Comparison of ENCODE assay signal across 9 mouse cellular contexts in genomic region chr4:154897676-154898465, GRCm38 (mm10). TPM values are rescaled to one million over a fixed set of nuclear protein-coding genes. Genes with fewer than 3 reads are reported as not detected.
DNase-seq lines count a peak whose midpoint lies in the region; ATAC-seq and TF ChIP-seq lines count a peak whose summit lies in the region.
"Had no signal": no experiment of that assay in that cellular context is flagged by ENCODE, and none has a peak within 500 bp of the region (broad histone marks: within the 10 kb centered on the region; RNA-seq: fewer than 3 reads in every experiment).

No protein-coding gene starts in this region.

- H3K36me3 ChIP-seq in heart, adult 2 months (ENCODE audit: control insufficient read depth, insufficient read depth, low read length), result no peaks in the 10 kb centered on the region
- H3K36me3 ChIP-seq in heart, embryonic 13.5 days, result 0 out of 2 replicates have a peak, but pooled peaks cover 3% of the 10 kb centered on the region
- H3K36me3 ChIP-seq in limb, embryonic 14.5 days (ENCODE audit: control insufficient read depth, insufficient read depth, low read length), result no peaks in the 10 kb centered on the region
- no peaks in the 10 kb centered on the region; the same call in 1 of the 2 replicates for H3K36me3 ChIP-seq in stomach, postnatal 0 days (ENCODE audit: control insufficient read depth, insufficient read depth, low read length)
- H3K36me3 ChIP-seq: G1E had no signal

- peak overlapping the region; percentile 68 for H3K27ac ChIP-seq in heart, adult 2 months
- H3K27ac ChIP-seq in heart, embryonic 13.5 days (replicated peaks), result no peak overlapping the region
- H3K27ac ChIP-seq in limb, embryonic 14.5 days (replicated peaks; ENCODE audit: low read depth, low read length), result no peak overlapping the region
- peak overlapping the region; percentile 74 for H3K27ac ChIP-seq in stomach, postnatal 0 days (replicated peaks)

- DNase-seq in heart, adult 2 months, result peak; percentile 41 to 43
- DNase-seq in heart, postnatal 36 days, result no peak
- DNase-seq in cerebellum, postnatal 14 days, result peak; percentile 41 to 66
- no peak for DNase-seq in limb, embryonic 14.5 days (ENCODE audit: low spot score)
- DNase-seq in stomach, postnatal 0 days (ENCODE audit: low spot score), result no peak
- DNase-seq in frontal cortex, postnatal 10 days (ENCODE audit: low spot score in 2 of 2), result no peak
- DNase-seq in thymus, postnatal 10 days (ENCODE audit: low spot score in 2 of 2), result no peak

- H3K4me3 ChIP-seq in heart, adult 2 months, result peak overlapping the region; percentile 55
- H3K4me3 ChIP-seq in heart, embryonic 13.5 days, result peak overlapping the region; percentile 65
- peak overlapping the region; percentile 58 for H3K4me3 ChIP-seq in limb, embryonic 14.5 days (replicated peaks; ENCODE audit: low read length)
- H3K4me3 ChIP-seq in stomach, postnatal 0 days (ENCODE audit: low read depth, low read length), result peak overlapping the region; percentile 54

- H3K4me2 ChIP-seq in heart, embryonic 13.5 days, result peak overlapping the region; percentile 95
- peak overlapping the region; percentile 94 for H3K4me2 ChIP-seq in limb, embryonic 14.5 days (replicated peaks; ENCODE audit: low read depth, low read length, severe bottlenecking)
- peak overlapping the region; percentile 93 for H3K4me2 ChIP-seq in stomach, postnatal 0 days (replicated peaks; ENCODE audit: low read depth)

- 50% methylated on average over 6 of the region's 6 CpGs for WGBS in heart, adult 2 months
- 69% methylated on average over 6 of the region's 6 CpGs for WGBS in heart, embryonic 13.5 days
- WGBS in limb, embryonic 14.5 days, result 73% methylated on average over 6 of the region's 6 CpGs
- 54% methylated on average over 6 of the region's 6 CpGs for WGBS in stomach, postnatal 0 days

- peaks cover 2% of the 10 kb centered on the region for H3K4me1 ChIP-seq in heart, adult 2 months (ENCODE audit: control insufficient read depth, insufficient read depth, low read length)
- H3K4me1 ChIP-seq in heart, embryonic 13.5 days, result peaks cover 15% of the 10 kb centered on the region
- H3K4me1 ChIP-seq in limb, embryonic 14.5 days (ENCODE audit: control insufficient read depth, insufficient read depth, low read length), result peaks cover 14% of the 10 kb centered on the region
- H3K4me1 ChIP-seq in stomach, postnatal 0 days (replicated peaks; ENCODE audit: control insufficient read depth, insufficient read depth), result peaks cover 5% of the 10 kb centered on the region; the same call in 1 of the 2 replicates

- peak overlapping the region; percentile 87 for H3K9ac ChIP-seq in heart, adult 2 months (ENCODE audit: low read depth, low read length)
- peak overlapping the region; percentile 87 for H3K9ac ChIP-seq in heart, embryonic 13.5 days
- H3K9ac ChIP-seq in limb, embryonic 14.5 days (ENCODE audit: low read depth, low read length, severe bottlenecking), result peak overlapping the region; percentile 65
- H3K9ac ChIP-seq in stomach, postnatal 0 days (ENCODE audit: low read length), result peak overlapping the region; percentile 60; the same call in 1 of the 2 replicates

- ATAC-seq in heart, embryonic 13.5 days (ENCODE audit: extremely low read depth, insufficient number of reproducible peaks, low FRiP score, low TSS enrichment), result no peak
- no peak for ATAC-seq in limb, embryonic 14.5 days (ENCODE audit: low FRiP score, low read depth)
- ATAC-seq in stomach, postnatal 0 days (ENCODE audit: low FRiP score, low TSS enrichment), result no peak

- intact Hi-C loops in heart, adult 2 months (cut with DNase I), result no loop called here
- intact Hi-C loops in heart, postnatal 36 days (cut with DNase I), result no loop called here

- no peaks in the 10 kb centered on the region for H3K27me3 ChIP-seq in heart, adult 2 months (ENCODE audit: control insufficient read depth, insufficient read depth, low read length)
- peaks cover 40% of the 10 kb centered on the region for H3K27me3 ChIP-seq in heart, embryonic 13.5 days (replicated peaks)
- no peaks in the 10 kb centered on the region for H3K27me3 ChIP-seq in limb, embryonic 14.5 days (ENCODE audit: control insufficient read depth, insufficient read depth, low read length)
- no peaks in the 10 kb centered on the region for H3K27me3 ChIP-seq in stomach, postnatal 0 days (ENCODE audit: control insufficient read depth, insufficient read depth, low read length)

- TF ChIP-seq POLR2A in heart, adult 2 months (IDR thresholded peaks at IDR 0.05; ENCODE audit: insufficient read depth, low read depth, low read length), result peak; percentile 26; the same call in 1 of the 2 replicates
- TF ChIP-seq POLR2A in limb, embryonic 14.5 days (IDR thresholded peaks at IDR 0.05; ENCODE audit: borderline replicate concordance, extremely low read depth, insufficient read depth, insufficient read length), result no peak

- H3K9me3 ChIP-seq in heart, embryonic 13.5 days, result no peaks in the 10 kb centered on the region; the same call in 1 of the 2 replicates
- H3K9me3 ChIP-seq in limb, embryonic 14.5 days (ENCODE audit: control insufficient read depth, low read length), result no peaks in the 10 kb centered on the region
- no peaks in the 10 kb centered on the region for H3K9me3 ChIP-seq in stomach, postnatal 0 days (ENCODE audit: control insufficient read depth, low read length)
- H3K9me3 ChIP-seq: G1E had no signal

- no peak for TF ChIP-seq CTCF in heart, adult 2 months (IDR thresholded peaks at IDR 0.05)
- no peak for TF ChIP-seq CTCF in stomach, postnatal 0 days (IDR thresholded peaks at IDR 0.05; ENCODE audit: low read depth)

- H3K79me2 ChIP-seq in heart, adult 2 months (replicated peaks; ENCODE audit: control insufficient read depth, insufficient read depth, low read length), result no peaks in the 10 kb centered on the region

- TF ChIP-seq EP300 in heart, adult 2 months (IDR thresholded peaks at IDR 0.05; ENCODE audit: insufficient read depth, low read depth, low read length), result no peak
- no peak for TF ChIP-seq EP300 in stomach, postnatal 0 days (optimal IDR thresholded peaks at IDR 0.05)

RNA-seq across cellular contexts. Expression of gene Fam213b, which starts 1.1 kb away (rescaled TPM):
- 10 to 100 TPM; 77.1 to 95.9 TPM for total RNA-seq in heart, adult 2 months (2021)
- polyA plus RNA-seq in heart, adult 2 months (2012; rRNA removed), result 77.3 and 110 TPM in 2 replicates
- 10 to 100 TPM; 80.9 to 83.5 TPM for total RNA-seq in heart, postnatal 36 days (2021)
- polyA plus RNA-seq in heart, embryonic 13.5 days (2015; fragmentation: Nextera tagmentation; extraction: Ambion mirVana), result 42.5 and 48.8 TPM in 2 replicates
- polyA plus RNA-seq in limb, embryonic 14.5 days (2012; rRNA removed), result 24.3 and 33.6 TPM in 2 replicates
- polyA plus RNA-seq in limb, embryonic 14.5 days (2014; fragmentation: Nextera tagmentation; extraction: Ambion mirVana), result 48.0 and 51.8 TPM in 2 replicates
- 62.1 and 65.4 TPM in 2 replicates for polyA plus RNA-seq in stomach, postnatal 0 days (2015; fragmentation: Nextera tagmentation; extraction: Ambion mirVana)
- total RNA-seq: G1E had no signal
- polyA plus RNA-seq: G1E had no signal

RNA-seq across cellular contexts. Expression of gene Mmel1, which starts 28.5 kb away (rescaled TPM):
- total RNA-seq in heart, adult 2 months (2021), result not detected
- 0.16 TPM in 1 of 2 replicates, not detected in the other for polyA plus RNA-seq in heart, adult 2 months (2012; rRNA removed)
- under 1 TPM; 0.22 to 0.33 TPM for total RNA-seq in heart, postnatal 36 days (2021)
- polyA plus RNA-seq in heart, embryonic 13.5 days (2015; fragmentation: Nextera tagmentation; extraction: Ambion mirVana), result 0.51 and 0.64 TPM in 2 replicates
- 0.11 and 0.15 TPM in 2 replicates for polyA plus RNA-seq in limb, embryonic 14.5 days (2012; rRNA removed)
- 0.10 TPM in 1 of 2 replicates, not detected in the other for polyA plus RNA-seq in limb, embryonic 14.5 days (2014; fragmentation: Nextera tagmentation; extraction: Ambion mirVana)
- not detected in 2 replicates for polyA plus RNA-seq in stomach, postnatal 0 days (2015; fragmentation: Nextera tagmentation; extraction: Ambion mirVana)

RNA-seq across cellular contexts. Expression of gene Tnfrsf14, which starts 30.5 kb away (rescaled TPM):
- 1 to 10 TPM; 6.1 to 7.0 TPM for total RNA-seq in heart, adult 2 months (2021)
- 16.1 and 18.8 TPM in 2 replicates for polyA plus RNA-seq in heart, adult 2 months (2012; rRNA removed)
- total RNA-seq in heart, postnatal 36 days (2021), result 1 to 10 TPM; 5.1 to 6.0 TPM
- polyA plus RNA-seq in heart, embryonic 13.5 days (2015; fragmentation: Nextera tagmentation; extraction: Ambion mirVana), result 2.1 and 2.6 TPM in 2 replicates
- 4.1 and 5.8 TPM in 2 replicates for polyA plus RNA-seq in limb, embryonic 14.5 days (2012; rRNA removed)
- 0.87 and 0.99 TPM in 2 replicates for polyA plus RNA-seq in limb, embryonic 14.5 days (2014; fragmentation: Nextera tagmentation; extraction: Ambion mirVana)
- polyA plus RNA-seq in stomach, postnatal 0 days (2015; fragmentation: Nextera tagmentation; extraction: Ambion mirVana), result 0.61 TPM in 2 replicates

Comparison
In these comparisons a context has a peak if more than half of its experiments do, and no peak if none do; other contexts are left out.
1. DNase-seq: peak in heart, adult 2 months (2 of 2) and cerebellum, postnatal 14 days (2 of 2); none in heart, postnatal 36 days (0 of 2), limb, embryonic 14.5 days (single experiment), stomach, postnatal 0 days (single experiment), frontal cortex, postnatal 10 days (0 of 2) and thymus, postnatal 10 days (0 of 2).
2. H3K27ac ChIP-seq: peak in heart, adult 2 months (single experiment) and stomach, postnatal 0 days (single experiment); none in heart, embryonic 13.5 days (single experiment) and limb, embryonic 14.5 days (single experiment).
3. Peak in every context shown above with its lines, with median percentiles within 50 percentile points of each other: H3K4me3 ChIP-seq, H3K9ac ChIP-seq and H3K4me2 ChIP-seq.